Mouse (Mus musculus): ENCODE data around the gene Pkd1l2.

Gene Pkd1l2

DNA sequence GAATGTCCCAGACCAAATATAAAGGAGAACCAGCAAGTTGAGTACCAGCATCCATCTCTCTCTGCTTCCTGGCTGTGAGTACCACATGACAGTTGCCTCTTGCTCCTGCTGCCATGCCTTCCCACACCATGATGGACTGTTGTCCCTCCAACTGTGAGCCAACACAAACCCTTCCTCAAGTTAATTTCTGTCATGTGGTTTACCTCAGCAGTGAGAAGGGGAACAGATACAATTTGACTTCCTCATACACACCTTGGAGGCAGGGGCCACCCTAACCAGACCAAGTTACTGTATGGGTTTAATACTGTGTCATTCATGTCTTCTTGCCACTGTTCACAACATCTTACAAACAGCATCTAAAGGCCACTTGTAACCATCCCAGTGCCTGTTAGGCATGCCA is 4.8 kb upstream of the Pkd1l2 start:
- CTCF ChIA-PET: no interaction called here

DNA sequence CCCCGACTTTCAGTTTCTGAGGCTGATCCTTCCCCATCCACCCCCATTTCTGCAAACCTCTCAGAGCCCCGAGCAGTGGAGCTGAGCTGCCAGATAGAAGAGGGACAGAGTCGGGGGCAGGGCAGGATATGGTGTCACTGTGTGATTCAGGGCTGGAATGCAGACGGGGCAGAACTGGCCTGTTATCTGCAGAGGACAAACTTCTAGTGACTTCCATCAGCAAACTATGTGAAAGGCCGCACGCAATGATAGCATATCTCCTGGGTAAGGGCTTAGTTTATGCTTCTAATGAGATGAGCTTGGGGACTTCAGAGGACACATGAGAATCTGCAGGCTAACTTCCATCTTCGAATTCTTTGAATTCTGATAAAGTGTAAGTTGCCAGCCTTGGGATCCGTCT is 3.3 kb upstream of the Pkd1l2 start:
- CTCF ChIA-PET: no interaction called here

DNA sequence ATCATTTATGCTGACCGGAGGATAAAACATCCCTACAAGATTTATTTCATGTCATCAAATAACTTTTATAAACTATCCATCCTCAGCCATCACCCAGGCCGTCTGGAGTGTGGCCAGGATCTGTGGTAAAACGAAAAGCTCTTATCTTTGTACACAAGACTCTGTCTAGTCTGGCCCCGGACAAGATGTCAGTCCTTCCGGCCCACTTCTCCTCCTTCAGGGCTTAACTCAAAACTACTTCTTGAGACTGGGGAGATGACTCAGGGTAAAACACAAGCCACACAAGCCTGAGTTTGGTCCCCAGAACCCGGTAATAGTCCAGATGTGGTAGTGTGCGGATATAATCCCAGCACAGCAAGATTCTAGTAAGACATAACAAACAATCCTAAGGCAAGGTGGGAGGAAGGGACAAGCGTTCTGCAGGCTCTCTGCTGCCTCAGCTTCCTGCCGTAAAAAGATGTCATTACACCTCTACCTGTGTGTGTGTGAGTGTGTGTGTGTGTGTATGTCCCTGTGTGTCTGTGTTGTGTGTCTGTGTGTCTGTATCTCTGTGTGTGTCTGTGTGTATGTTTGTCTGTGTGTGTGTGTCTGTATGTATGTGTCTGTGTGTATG is 804 bp upstream of the Pkd1l2 start:
- CTCF ChIA-PET: no interaction called here

DNA sequence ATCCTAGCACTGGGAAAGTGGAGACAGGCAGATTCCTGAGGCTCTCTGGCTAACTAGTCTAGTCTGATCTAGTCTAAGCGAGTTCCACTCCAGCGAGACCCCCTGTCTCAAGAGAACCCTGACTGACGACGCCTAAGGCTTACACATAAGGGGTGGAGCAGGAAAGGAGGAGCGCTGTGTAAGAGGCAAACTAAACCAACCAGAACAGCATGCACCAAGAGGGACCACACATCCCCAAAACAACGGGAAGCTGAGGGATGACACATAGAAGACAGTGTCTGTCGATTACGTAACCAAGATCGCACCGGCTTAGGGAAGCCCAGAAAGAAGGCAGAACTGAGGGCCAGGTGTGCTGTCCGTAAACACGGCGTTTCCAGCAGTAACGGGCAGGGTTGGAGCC is 2.6 kb downstream of the Pkd1l2 start:
- CTCF ChIA-PET: no interaction called here

DNA sequence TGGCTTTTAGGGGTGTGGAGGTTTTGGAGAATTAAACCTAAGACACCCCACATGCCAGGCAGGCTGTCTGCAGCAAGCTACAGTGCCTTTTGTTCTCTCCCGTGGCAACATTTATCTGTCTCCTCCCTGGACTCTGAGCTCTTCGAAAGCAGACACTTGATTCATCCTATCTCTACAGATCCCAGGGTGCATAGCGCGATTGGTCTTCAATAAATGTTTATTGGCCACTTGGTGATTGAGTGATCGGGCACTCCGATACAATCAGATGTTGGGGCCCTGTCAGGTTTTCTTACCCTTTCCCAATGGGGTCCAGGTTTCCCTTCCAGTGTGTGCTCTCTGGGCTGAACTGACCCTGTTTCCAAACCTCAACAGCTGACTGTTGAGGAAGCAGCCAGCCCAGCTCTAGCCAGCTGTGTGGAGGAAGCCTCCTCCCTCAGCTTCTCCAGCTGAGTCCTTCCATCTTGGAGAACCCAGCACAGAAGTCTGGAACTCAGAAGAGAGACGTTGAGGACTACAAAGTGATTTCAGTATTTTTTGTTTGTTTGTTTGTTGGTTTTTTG is 3.8 kb downstream of the Pkd1l2 start:
- CTCF ChIA-PET: no interaction called here

DNA sequence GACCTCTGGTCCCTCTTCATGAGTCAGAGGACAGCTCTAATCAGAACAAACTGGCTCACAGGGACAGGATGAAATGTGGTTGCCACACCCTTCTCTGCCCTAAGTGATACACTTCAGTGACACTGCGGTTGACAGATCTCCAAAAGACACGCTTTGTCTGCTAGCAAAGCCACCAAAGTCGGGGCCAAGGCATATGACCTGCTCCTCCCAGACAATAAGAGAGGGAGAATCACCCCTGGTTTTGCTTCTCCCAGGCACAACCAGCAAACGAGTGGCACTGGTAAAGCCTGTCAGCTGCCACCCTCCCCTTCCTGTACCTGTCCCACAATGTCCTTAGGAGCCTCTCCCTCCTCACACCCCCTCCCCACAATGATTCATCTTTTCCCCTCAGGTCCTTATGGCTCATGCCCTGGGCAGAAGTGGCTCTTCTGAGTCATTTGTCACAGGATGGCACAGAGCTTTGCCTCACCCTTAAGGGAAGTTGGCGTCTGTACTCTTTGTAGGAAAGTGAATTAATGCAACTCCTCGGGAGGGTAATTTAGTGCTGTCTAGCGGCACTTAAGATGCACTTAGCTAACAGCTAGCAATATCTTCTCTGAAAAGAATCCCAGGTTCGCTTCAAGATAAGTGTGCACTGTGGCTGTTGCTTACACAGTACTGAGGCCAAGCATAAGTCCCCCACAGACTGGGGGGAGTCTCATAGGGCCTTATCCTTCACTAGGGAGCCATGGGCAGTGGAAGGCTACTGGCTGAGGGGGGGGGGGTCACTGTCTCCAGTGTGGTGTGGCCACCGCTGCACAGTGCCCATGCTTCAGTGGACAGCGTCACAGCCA is 7.7 kb downstream of the Pkd1l2 start:
- CTCF ChIA-PET: no interaction called here

DNA sequence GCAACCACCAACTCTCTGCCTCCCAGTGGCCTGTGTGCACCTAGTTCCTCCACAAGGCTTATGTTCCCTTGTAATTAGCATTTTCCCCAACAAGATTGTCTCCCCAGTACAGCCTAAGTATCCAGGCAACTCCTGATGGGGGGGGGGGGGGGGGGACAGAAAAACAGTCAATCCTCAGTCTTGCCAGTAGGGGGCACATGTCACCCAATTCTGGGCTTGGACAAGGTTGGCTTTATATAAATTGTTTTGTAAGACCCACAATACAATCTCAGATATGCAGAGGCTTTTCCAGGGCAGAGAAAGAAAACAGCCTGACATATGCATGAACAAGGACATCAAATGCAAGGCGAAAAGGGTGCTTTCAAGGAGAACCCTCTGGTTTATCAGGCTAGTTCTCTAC is 12.5 kb downstream of the Pkd1l2 start:
- CTCF ChIA-PET: no interaction called here

DNA sequence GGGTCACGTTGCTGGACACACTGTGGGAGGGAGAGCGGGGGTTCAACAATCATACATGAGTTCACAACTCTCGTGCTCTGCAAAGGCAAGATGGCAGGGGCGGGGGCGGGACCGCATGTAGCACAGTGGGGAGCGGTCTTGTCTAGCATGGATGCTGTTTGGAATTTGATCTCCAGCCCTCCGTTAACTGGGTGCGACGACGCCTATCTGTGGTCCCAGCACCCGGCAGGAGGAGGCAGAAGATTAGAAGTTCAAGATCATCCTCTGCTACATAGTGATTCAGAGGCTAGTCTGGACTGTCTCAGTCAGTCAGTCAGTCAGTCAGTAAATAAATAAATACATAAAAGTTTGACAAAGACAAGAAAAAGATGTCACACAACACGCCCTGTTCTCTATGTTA is 14.0 kb downstream of the Pkd1l2 start:
- CTCF ChIA-PET: no interaction called here

DNA sequence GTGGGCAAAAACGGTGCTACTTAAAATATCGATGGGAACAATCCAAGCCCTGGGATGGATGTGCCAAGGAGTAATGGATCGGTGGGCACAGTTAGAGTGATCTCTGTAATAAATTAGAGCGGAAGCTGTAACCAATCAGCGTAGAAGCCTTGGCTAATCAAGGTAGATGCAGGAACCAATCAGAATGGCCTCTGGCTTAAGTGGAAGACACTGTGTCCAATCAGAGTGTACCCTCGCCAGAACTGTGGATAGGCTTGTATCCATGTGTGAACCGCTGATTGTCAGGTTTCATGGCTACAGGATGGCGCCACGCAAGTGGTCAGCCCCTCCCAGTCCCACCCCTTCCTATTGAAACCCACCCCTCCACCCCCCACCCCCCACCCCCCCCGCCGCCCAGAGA is 14.9 kb downstream of the Pkd1l2 start:
- CTCF ChIA-PET: no interaction called here

DNA sequence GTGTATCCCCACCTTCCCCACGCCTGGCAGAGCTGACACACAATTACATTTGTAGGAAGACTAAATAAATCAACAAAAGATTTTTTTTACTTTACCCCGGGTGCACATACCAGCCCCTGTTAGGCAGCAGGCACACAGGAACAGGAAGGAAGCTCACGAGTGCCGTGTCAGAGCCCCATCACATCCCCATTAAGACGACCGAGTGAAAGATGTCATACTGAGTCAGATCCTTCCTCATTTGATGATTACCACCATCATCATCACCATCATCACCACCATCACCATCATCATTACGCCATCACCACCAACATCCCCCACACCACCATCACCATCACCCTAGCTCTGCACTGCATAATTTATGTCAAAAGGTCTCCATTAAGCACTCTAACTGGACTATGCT is 15.3 kb downstream of the Pkd1l2 start:
- CTCF ChIA-PET: interaction anchor here (0.5 kb wide), 1 partner anchor 25 kb away, joined by 8 read pairs; no protein-coding TSS in a partner anchor

DNA sequence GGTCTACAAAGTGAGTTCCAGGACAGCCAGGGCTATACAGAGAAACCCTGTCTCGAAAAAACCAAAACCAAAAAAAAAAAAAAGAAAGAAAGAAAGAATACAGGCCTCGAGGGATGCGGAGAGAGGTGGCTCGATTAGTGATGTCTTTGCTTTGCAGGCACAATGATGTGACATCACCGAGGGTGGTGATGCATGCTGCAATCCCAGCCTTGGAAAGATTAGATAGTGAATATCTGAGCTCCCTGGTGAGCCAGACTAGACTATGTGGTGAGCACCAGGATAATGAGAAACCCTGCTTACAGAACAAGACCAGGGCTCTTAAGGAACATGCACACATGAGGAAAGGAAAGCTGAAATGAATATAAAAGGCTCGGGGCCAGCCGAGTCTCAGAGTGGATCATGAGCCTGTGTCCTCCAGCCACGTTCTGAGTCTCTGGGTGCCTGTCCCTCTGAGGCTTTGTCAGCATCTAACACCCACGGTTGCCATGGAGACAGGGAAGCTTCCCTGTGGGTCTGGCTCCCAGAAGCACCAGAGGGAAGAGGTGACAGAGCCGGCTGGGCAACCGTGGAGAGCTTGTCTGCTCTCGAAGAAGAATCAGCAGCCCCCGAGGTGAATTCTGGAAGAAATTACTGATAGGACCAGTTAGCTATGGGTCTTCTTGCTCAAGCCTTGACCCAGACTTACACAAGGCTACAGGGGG is 20.9 kb downstream of the Pkd1l2 start:
- CTCF ChIA-PET: interaction anchor here (0.7 kb wide), 1 partner anchor 71 kb away, joined by 7 read pairs; no protein-coding TSS in a partner anchor

DNA sequence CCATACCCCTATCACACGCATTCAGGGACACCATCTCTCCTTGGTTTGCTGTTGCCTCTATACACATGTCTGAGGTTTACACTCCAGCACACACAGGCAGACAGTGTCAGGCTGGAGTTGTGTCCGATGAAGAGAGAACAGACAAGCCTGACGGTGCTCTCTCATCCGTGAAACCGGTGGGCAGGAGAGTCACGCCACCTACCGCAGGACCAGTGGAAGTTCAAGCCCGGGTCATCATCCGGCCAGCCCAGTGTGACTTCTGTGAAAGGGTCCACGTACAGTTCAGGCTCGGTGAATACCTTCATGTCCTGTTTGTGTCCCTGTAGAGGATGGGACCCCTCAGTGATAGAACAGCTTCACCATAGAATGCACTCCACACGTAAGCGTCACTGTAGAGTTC is 21.9 kb downstream of the Pkd1l2 start:
- CTCF ChIA-PET: interaction anchor here (0.6 kb wide), 1 partner anchor 19 kb away, joined by 7 read pairs; no protein-coding TSS in a partner anchor

DNA sequence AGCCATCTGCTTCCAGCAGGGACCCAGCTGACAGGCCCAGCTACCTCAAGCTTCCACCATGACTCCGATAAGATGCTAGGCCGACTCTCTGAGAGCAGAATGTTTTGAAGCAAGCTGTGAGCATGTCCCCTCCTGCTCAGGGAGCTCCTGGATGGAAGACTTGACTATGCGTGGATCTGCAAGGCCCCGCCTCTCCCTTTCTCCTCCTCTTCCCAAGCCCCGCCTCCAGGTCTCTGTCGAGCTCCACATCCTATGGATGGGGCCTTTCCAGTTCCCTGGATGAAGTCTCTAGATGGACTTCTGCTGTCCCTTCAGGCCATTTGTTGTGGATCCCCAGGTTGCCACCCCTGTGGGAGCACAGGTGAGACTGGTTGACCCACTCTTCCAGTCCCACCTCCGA is 23.2 kb downstream of the Pkd1l2 start:
- CTCF ChIA-PET: no interaction called here

DNA sequence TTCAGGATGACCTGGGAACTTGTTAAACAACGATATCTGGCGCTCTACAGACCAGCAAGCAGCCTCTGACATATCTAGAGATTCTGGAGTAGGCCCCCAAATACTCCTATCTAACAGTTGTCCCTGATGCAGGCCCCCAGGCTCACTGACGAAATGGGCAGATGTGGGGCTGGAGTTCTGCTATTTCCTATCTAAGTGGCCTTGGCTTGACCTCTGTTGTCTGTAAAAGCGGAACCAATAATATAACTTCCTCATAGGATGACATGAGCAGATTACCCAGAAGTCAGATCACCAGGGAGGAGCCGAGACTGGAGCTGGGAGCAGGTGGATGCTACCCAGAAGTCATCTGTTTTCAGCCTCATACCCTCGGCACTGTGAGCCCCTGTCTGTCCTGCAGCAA is 27.2 kb downstream of the Pkd1l2 start:
- CTCF ChIA-PET: interaction anchor here (0.5 kb wide), 1 partner anchor 13 kb away, joined by 3 read pairs; no protein-coding TSS in a partner anchor

DNA sequence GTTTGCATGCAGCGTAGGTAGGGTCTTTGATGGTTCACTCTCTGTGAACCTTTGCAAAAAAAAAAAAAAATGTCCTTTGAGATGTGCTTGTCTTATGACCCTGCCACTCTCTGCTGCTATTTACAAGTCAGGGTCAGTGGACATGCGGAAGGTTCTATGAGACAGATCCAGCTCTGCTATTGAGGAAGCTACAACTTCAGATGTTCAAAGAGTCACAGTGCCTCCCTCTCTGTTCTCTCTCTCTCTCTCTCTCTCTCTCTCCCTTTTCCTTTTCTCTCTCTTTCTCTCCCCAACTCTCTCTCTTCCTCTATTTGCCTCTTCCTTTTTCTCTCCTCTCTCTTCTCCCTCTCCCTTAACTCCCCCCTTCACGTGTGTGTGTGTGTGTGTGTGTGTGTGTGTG is 28.1 kb downstream of the Pkd1l2 start:
- CTCF ChIA-PET: no interaction called here

DNA sequence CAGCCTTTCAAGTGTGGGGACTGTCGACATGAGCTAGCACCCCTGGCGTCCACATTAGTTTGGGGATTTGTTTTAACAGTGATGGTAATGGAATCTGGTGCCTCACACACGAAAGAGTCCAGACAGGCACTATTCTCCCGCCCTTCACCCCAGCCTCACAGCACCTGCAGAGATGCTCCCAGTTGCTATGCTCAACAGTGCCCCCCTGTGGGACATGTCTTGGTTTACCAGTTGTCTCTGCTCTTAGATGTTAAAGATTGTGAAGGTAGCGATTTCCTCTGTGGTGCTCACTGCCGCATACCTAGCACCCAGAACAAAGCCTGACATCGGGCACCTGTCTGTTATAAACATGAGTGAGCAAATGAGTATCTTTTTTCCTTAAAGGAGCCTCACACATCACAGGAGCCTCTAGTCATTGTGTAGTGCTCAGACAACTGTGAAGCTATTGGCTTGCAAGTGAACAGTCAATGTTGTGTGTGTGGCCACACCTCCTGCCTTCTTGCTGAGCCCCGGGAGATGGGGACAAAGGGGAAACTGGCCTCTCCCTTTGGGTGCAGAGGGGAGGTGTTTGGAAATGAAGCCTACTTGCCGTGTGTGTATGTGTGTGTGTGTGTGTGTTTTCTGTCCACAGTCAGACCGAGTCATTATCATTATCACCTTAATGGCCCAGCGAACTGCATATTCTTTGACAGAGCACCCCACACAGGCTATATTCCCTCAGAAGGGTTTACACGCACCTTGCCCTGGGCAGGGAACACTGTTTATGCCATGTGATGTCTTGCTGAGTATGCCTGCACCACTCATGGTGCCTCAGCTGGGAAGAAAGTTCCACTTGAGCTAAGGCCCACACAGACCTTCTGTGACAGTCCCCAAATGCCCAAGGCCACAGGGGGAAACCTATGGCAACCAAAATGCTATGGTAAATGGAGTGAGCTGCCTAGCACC is 28.8 kb downstream of the Pkd1l2 start:
- CTCF ChIA-PET: interaction anchor here (0.6 to 0.7 kb wide), 2 partner anchors 31 to 81 kb away, joined by 3 read pairs; no protein-coding TSS in a partner anchor

DNA sequence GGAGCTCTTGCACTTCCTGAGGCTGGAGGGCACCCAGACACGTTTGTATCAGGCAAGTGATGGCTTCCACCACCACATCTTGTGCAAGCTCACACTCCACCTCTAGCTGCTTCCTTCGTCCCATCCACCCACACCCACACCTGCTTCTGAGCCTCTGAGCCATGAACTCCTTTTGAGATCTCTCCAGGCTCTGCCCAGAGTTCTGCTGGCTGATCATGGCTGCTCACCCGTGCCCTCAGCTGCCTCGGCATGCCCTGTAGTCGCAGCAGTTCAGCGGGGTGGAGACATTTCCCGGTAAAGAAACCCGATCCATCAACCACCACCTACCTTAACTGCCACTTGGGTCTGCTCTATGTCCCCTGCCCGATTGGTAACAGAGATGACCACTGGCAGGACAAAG is 30.9 kb downstream of the Pkd1l2 start:
- CTCF ChIA-PET: interaction anchor here (0.6 kb wide), 1 partner anchor 12 kb away, joined by 3 read pairs; no protein-coding TSS in a partner anchor

DNA sequence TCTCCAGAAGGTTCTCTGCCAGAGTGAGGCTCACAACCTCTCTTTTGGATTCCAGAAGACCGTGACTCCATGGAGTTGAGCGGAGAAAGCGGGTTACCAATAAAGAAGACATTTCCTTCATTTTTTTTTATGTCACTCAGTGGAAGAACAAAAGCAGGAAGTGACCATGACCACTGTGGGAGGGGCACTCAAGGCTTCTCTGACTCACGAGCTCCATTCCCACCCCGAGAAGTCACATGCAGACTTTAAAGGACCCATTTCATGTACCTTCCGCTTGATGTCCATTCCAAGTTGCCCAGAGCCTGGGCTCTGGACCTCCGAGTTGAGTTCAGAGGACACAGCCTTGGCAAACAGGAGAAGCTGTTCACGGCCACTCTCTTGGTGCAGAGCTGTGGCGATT is 31.5 kb downstream of the Pkd1l2 start:
- CTCF ChIA-PET: interaction anchor here (0.6 kb wide), 1 partner anchor 12 kb away, joined by 3 read pairs; no protein-coding TSS in a partner anchor

DNA sequence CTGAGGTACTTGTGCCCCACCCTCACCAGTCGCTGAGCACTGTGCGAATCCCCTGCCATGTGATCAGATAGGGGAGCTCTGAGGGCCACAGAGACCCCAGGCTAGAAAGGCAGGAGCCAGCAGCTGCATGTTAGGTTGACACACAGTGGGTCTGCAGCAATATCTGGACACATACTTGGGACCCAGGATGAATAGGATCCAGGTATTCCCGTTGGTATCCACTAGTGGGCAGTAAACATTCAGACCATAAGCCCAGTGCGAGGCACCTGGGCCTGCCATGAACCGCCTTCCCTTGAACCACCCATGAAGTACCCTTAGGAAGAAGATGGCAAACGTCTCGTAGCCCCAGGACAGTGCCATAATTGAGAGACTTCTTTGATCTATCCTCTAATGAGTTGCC is 32.8 kb downstream of the Pkd1l2 start:
- CTCF ChIA-PET: no interaction called here

DNA sequence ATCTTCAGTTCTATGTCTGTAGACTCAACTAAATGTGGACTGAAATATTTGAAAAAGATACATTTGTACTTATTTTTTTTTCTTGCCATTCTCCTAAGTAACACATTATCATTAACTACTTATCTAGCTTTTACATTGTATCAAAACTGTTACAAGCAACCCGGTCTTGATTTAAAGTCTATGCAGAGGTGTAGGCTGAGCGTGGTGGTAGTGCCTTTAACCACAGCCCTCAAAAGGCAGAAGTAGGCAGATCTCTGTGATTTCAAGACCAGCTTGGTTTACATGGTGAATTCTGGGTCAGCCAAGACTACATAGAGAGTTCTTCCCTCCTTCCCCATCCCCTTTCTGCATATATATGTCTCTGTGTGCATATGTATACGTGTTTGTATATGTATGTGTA is 38.7 kb downstream of the Pkd1l2 start:
- CTCF ChIA-PET: no interaction called here

DNA sequence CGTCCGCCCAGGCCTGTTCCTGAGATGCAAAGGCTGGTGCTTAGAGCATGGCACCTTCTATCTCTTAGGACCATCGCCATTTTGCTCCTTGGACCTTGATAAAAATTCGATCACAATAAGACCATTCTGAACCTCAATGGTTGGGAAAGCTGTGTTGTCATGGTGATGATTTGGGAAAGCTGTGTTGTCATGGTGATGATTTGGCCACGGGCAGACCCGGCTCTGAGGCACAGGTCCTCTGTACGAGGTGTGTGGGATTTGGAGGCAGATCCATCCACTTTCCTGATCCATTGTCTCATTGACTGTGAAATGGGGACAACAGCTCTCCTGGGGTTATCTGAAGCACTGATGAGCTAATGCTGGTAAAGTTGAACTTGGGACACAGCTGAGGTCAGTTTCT is 42.4 kb downstream of the Pkd1l2 start:
- CTCF ChIA-PET: no interaction called here

Data from spleen, embryonic (tissue).